Mouse (Mus musculus) kidney, postnatal 36 days (tissue): ENCODE data around the gene Celf5.
A peak's percentile ranks its signal among the peaks of the same experiment; 100 is the strongest.
"Not testable (repeated sequence)": the region's sequence is repeated elsewhere in the genome, so short reads cannot be mapped to it uniquely, and the experiment has no call there.

Experiments
- DNase-seq, 2 experiments: peaks; one replicate each; pipeline ENCODE4 v3.0.0; 2021 to 2022; ENCODE audit warnings: mixed read lengths in 2 of 2

Gene Celf5

GRCm38 (mm10) chr10:81451365-81451745 is 31.2 kb downstream of the Celf5 start:
- DNase-seq, result no peak

GRCm38 (mm10) chr10:81450641-81451364 is 31.7 kb downstream of the Celf5 start:
- DNase-seq, result no peak

- DNase-seq, result peak; percentile 82 to 93
These were observed 32.4 kb downstream of the Celf5 start for GRCm38 (mm10) chr10:81450140-81450539.

GRCm38 (mm10) chr10:81445516-81445915 is 37.0 kb downstream of the Celf5 start:
- not testable (repeated sequence) for DNase-seq

GRCm38 (mm10) chr10:81441019-81441418 is 41.5 kb downstream of the Celf5 start:
- DNase-seq, result no peak

DNA sequence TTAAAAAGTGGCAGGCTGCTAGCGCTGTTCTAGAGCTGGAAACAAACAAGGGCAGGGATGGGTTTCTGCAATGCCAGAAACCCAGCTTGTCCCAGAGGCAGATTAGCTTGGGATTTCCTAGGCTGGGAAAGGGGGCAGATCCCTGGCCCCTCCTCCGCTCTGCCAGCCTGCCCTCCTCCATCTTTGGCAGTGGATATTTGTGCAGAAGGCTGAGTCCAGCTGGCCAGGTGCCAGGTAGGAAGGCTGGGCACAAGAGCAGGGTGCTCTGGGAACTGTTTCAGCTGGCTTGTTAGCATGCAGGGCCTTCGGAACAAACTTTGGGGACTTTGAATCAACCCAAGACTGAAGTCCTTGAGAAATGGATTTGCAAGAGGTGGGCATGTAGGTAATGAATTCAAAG is 47.1 kb downstream of the Celf5 start:
- DNase-seq, result peak; percentile 95 to 96

- peak in 1 of 2 experiments; percentile 40 for DNase-seq
These were observed 47.9 kb downstream of the Celf5 start for GRCm38 (mm10) chr10:81434361-81435263.

GRCm38 (mm10) chr10:81433541-81434289 is 48.8 kb downstream of the Celf5 start:
- DNase-seq, result peak in 1 of 2 experiments; percentile 47

DNA sequence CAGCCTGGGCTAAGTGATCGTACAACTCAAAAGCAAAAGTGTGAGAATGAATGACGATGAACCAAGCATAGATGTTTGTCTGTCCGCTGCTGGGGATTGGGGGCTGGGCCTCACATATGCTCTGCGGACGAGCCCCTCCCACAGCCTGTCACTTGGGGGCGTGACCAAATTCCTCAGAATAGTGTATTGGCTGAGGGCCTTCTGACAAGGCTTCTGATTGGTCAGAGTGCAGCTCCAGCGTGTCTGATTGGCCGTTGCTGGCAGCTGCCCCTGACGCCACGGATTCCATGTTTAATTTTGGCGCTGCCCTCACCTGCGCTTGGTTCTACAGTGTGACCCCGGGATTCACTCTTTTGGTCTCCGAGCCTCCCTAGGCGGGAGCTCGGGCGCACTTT is 49.6 kb downstream of the Celf5 start:
- DNase-seq, result peak; percentile 95 to 98

- peak in 1 of 2 experiments; percentile 60 for DNase-seq
These were observed 50.2 kb downstream of the Celf5 start for GRCm38 (mm10) chr10:81432169-81432867.

DNA sequence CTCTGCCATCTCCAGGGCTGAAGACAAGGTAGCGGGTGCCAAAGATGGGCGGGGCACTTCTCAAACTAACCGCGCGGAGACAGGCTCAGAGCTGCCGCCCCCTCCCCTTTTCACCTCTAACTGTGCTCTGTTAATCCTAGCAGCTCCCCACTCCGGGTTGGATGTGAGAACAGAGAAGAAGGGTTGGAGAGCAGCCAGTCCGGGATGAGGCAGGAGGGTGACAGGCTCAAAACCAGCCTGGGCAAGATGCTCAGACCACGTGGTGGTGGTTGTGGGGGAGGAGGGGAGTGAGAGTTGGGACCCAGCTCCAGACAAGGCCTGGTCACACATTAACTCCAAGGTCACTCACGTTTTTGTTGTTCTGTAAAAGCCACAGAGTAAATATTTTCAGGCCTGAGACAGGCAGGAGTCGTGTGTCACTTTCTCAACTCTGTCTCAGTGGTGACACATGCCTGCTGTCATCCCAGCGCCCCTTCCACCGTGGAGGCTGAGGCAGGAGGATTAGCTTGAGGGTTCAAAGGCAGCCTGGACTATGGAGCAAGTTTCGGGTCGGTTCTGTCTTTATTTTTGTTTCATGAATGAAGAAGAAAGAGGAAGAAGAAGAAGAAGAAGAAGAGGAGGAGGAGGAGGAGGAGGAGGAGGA is 50.9 kb downstream of the Celf5 start:
- DNase-seq, result peak; percentile 92 to 94

DNA sequence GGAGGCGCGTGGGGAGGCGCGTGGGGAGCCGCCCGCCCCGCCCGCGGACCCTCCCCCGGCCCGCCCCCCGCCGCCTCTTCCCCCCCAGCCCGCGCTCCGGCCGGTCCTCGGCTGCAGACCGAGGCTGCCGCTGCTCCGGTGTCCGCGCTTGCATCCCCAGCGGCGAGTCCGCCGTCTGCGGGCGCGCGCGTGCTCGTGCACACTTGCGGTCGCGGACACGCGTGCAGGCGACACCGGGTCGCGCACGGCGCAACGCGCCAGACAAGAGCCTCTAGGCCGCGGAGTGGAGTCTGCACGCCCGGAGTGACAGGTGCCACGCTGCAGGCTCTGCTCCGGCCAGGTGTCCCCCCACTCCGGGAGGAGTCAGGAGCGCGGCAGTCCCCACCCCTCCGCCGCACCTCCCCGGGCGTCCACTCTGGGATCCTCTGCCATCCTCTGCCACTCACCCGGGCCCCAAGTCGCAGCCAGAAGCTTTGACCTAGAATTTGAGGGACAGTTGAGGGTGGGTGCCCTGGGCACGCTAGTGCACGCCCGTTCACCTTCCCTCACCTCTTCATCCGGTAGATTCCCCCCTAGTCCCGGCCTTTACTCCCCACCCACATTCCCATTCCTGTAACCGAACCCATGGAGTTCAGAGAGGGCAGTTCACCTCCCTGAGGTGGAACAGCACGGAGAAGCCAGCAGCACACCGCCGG is 51.5 kb downstream of the Celf5 start:
- DNase-seq, result peak in 1 of 2 experiments; percentile 81

- DNase-seq, result peak; percentile 81 to 91
These were observed 52.2 kb downstream of the Celf5 start for GRCm38 (mm10) chr10:81430141-81430830.

- DNase-seq, result peak; percentile 97
These were observed 52.9 kb downstream of the Celf5 start for GRCm38 (mm10) chr10:81429605-81430061.

- peak in 1 of 2 experiments; percentile 8 for DNase-seq
These were observed 53.4 kb downstream of the Celf5 start for GRCm38 (mm10) chr10:81429092-81429491.

GRCm38 (mm10) chr10:81428507-81428870 is 54.0 kb downstream of the Celf5 start:
- DNase-seq, result no peak

DNA sequence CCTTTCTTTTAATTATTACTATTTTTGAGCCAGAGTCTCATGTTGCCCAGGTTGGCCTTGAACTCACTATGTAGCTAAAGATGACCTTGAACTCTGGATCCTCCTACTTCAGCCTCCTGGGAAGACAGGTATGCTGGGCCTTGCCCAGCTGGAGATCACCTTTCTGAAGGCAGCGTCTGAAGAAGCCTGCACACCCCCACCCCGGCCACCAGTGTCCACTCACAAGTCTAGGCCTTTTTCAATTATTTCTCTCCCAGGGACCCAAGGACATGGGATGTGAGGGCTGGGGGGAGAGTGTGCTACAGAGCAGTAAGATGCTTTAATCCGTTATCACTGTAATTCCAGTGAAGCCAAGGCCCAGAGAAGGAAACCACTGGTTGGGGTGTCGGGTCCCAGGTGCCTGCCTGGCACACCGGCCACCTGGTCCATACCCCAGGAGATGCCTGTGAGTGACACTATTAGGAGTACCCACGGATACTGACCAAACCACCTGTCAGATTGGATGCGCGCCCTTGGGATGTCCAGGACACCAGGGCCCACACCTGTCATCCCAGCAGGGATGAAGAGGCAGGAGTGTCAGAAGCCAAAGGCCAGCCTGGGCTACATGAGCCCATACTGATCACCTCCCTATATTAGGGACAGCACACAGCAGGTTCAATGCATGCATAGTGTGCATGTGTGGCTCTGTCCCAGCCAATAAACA is 54.6 kb downstream of the Celf5 start:
- DNase-seq, result peak in 1 of 2 experiments; percentile 16

GRCm38 (mm10) chr10:81427327-81427726 is 55.2 kb downstream of the Celf5 start:
- DNase-seq, result no peak

GRCm38 (mm10) chr10:81426897-81427296 is 55.6 kb downstream of the Celf5 start:
- DNase-seq, result peak; percentile 85 to 89
